Mouse (Mus musculus) liver, postnatal 0 days (tissue): ENCODE results near the gene Atoh8.

Experiments
- CTCF ChIP-seq: sonication (generic); IDR thresholded peaks from 2 replicates; pipeline ENCODE4 v1.5.1; 2016; ENCODE audit warnings: antibody characterized with exemption, low read depth
- EP300 ChIP-seq: IDR thresholded peaks from 2 replicates; pipeline ENCODE4 v1.6.1; 2016; ENCODE audit warnings: antibody characterized with exemption, low read depth, mild to moderate bottlenecking

DNA sequence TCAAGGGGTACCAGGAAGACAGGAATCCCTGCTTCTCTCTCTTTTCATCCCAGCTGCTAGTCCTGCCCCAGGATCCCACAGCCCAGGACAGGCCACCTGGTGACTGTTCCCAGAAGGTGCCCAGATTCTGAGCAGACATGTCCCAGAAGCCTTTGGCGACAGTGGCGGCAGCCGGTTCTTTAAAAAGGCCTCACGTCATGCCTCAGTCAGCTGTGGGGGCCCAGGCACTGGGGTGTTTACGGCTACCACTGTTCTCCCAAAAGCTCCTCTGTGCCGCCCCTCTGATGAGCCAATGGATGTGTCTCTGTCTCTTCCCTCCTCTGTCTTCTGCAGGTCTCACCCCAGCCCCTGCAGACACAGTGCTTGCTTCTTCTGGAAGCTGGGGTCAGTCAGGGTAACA is 19.8 kb downstream of the Atoh8 start:
- TF ChIP-seq EP300 (no peak), CTCF (no peak)
